Mouse (Mus musculus) lung, embryonic 15.5 days (tissue): ENCODE results near the gene Fam43b. TPM values are rescaled to one million over a fixed set of nuclear protein-coding genes. Genes with fewer than 3 reads are reported as not detected.

ENCODE experiments used
- ATAC-seq: fragments of 200-750 bp; cut with Nextera tagmentation; 2 replicates; pipeline ENCODE4 v1.8.0; 2017; ENCODE audit warnings: moderate number of reproducible peaks, borderline replicate concordance; ENCODE audit not compliant: low FRiP score, low TSS enrichment; ENCODE audit errors: extremely low read depth
- H3K27ac ChIP-seq: fragments of 300-500 bp; sonication (generic); 2 replicates; pipeline ENCODE4 v1.5.1; 2015; ENCODE audit warnings: moderate library complexity, mild to moderate bottlenecking, inconsistent platforms
- H3K27me3 ChIP-seq: fragments of 300-500 bp; sonication (generic); 2 replicates; pipeline ENCODE4 v1.6.1; 2015; ENCODE audit warnings: inconsistent platforms
- H3K36me3 ChIP-seq: fragments of 300-500 bp; sonication (generic); 2 replicates; pipeline ENCODE4 v1.6.1; 2015; ENCODE audit warnings: inconsistent platforms
- H3K4me1 ChIP-seq: fragments of 300-500 bp; sonication (generic); 2 replicates; pipeline ENCODE4 v1.6.1; 2015; ENCODE audit warnings: inconsistent platforms
- H3K4me2 ChIP-seq: fragments of 300-500 bp; sonication (generic); 2 replicates; pipeline ENCODE4 v1.6.1; 2015; ENCODE audit warnings: inconsistent platforms, mild to moderate bottlenecking, moderate library complexity
- H3K4me3 ChIP-seq: fragments of 300-500 bp; sonication (generic); 2 replicates; pipeline ENCODE4 v1.5.1; 2015; ENCODE audit warnings: mild to moderate bottlenecking, inconsistent platforms
- H3K9ac ChIP-seq: fragments of 300-500 bp; sonication (generic); 2 replicates; pipeline ENCODE4 v1.6.1; 2015; ENCODE audit warnings: inconsistent platforms
- H3K9me3 ChIP-seq: fragments of 300-500 bp; sonication (generic); 2 replicates; pipeline ENCODE4 v1.6.1; 2016; ENCODE audit warnings: inconsistent platforms
- WGBS: fragments of 180-500 bp; shearing (Covaris S2); methylation state at CpG from one replicate; pipeline ENCODE4 v1.1.7; 2015; 5-methylcytosine and 5-hydroxymethylcytosine counted together
- polyA plus RNA-seq: library from polyadenylated mRNA; unstranded; fragments of >200 nt; fragmentation: Nextera tagmentation; extraction: Ambion mirVana; gene quantifications from 2 replicates; pipeline ENCODE4 v1.2.1, GENCODE M21; 2015

Gene Fam43b
- polyA plus RNA-seq, 1 experiment from 2014 or later: not detected

DNA sequence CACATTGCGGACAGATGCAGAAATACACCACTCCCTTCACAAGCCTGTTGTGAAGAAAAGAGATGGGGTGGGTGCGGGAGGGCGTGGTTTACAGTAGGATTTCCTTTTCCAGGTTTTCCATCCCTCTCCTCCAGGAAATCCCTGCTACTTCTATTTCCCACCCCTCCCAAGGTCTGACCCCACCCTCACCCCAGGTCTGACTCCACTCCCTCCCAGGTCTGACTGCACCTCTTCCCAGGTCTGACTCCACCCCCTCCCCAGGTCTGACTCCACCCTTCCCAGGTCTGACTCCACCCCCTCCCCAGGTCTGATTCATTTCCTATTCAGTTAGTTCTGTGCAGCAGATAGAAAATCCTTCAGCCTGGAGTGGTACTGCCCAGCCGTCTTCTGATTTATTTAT, 12.5 kb downstream of the Fam43b start:
- Histone ChIP-seq H3K27me3 (0 out of 2 replicates have a peak, but pooled peaks cover 9% of the 10 kb centered on the region), H3K9me3 (no peaks in the 10 kb centered on the region), H3K4me3 (no peak overlapping the region), H3K4me1 (no peaks in the 10 kb centered on the region), H3K36me3 (no peaks in the 10 kb centered on the region), H3K9ac (no peak overlapping the region), H3K4me2 (no peak overlapping the region), H3K27ac (no peak overlapping the region)
- 45% methylated on average over 4 of the region's 4 CpGs for WGBS
- ATAC-seq: no peak

DNA sequence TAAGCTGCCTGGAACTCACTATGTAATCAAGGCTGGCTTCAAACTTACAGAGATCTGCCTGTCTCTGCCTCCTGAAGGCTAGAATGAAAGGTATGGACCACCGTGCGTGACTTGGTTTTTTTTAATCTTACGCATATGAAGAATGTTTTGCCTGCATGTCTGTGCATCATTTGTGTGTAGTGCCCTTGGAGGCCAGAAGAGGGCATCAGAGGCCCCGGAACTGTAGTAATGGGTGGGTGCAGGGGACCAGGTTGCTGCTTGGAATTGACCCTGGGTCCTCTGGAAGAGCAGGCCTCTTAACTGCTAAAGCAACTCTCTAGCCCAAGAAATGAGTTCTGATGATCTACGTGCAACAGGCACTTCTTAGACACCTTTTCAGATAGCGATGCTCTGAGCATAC, 13.9 kb downstream of the Fam43b start:
- no peak overlapping the region for H3K4me2 ChIP-seq
- 0 out of 2 replicates have a peak, but pooled peaks cover 9% of the 10 kb centered on the region for H3K27me3 ChIP-seq
- no peaks in the 10 kb centered on the region for H3K9me3 ChIP-seq
- ATAC-seq: no peak
- 67% methylated on average over 6 of the region's 6 CpGs for WGBS
- H3K4me3 ChIP-seq: no peak overlapping the region
- H3K27ac ChIP-seq: no peak overlapping the region
- no peak overlapping the region for H3K9ac ChIP-seq
- no peaks in the 10 kb centered on the region for H3K4me1 ChIP-seq
- no peaks in the 10 kb centered on the region for H3K36me3 ChIP-seq

DNA sequence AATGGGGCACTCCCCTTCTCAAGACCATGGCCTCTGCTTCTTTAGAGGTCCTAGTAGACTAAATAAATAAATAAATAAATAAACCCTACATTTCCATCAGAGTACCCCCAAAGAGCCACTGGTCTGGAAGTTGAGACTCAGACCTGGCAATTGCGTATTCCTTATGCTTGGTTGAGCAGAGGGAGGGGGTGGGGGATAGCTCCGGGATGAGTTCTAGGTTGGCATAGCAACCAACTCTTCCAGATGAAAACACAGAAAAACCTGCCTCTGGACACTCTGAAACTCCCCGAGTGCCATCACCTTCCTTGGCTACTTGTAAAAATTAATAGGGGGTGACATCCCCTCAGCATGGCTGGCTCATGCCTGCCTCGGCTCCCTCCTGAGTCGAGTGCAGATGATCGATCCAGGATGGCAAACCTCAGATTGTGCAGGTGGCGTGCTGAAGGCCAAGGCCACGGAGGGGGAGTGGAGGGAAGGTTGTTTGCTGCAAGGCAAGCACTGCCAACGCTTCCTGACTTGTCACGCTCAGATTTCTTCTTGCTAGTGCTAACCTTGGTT, 16.1 kb downstream of the Fam43b start:
- Histone ChIP-seq H3K27me3 (0 out of 2 replicates have a peak, but pooled peaks cover 9% of the 10 kb centered on the region), H3K27ac (no peak overlapping the region), H3K4me1 (no peaks in the 10 kb centered on the region), H3K36me3 (no peaks in the 10 kb centered on the region), H3K9me3 (no peaks in the 10 kb centered on the region), H3K4me3 (no peak overlapping the region), H3K4me2 (no peak overlapping the region), H3K9ac (no peak overlapping the region)
- WGBS: 45% methylated on average over 10 of the region's 10 CpGs
- ATAC-seq: no peak

DNA sequence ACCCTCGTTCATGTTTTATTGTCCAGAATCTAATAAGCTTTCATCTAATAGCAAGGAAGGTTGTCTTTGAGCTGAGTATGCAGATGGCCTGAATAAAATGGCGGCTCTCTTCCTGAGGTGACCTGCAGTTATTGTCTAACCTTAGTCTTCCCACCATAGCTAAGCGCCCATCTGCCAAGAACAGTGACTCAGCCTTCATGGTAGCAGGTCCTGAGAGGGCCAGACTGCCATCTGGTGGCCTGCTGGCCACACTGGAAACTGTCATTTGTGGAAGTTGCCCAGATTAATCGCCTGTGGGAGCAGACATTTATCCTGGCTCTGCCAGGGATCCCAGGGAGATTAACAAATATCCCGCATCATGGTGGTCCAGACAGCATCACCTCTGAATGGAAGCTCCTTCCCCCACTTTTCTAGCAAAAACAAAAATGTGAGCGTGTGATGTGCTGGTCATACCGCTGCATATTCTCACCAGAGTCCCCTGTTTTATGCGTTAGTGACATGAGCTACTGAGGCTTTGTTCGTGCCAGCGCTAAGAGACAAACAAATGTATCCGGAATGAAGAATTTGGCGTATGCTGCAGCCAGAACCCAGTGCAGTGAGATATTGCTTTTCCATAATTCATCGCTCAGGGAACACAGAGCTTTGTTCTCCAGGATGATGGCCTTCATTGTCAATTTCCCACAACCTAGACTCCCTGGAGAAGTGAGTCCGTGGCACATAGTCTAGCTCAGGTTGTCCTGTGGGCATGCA, 17.1 kb downstream of the Fam43b start:
- Histone ChIP-seq H3K27me3 (0 out of 2 replicates have a peak, but pooled peaks cover 9% of the 10 kb centered on the region), H3K36me3 (no peaks in the 10 kb centered on the region), H3K4me2 (no peak overlapping the region), H3K9me3 (no peaks in the 10 kb centered on the region; the same call in 1 of the 2 replicates), H3K4me3 (no peak overlapping the region), H3K9ac (no peak overlapping the region), H3K4me1 (no peaks in the 10 kb centered on the region), H3K27ac (no peak overlapping the region)
- 47% methylated on average over 14 of the region's 14 CpGs for WGBS
- ATAC-seq: peak; percentile 59; the same call in 1 of the 2 replicates

DNA sequence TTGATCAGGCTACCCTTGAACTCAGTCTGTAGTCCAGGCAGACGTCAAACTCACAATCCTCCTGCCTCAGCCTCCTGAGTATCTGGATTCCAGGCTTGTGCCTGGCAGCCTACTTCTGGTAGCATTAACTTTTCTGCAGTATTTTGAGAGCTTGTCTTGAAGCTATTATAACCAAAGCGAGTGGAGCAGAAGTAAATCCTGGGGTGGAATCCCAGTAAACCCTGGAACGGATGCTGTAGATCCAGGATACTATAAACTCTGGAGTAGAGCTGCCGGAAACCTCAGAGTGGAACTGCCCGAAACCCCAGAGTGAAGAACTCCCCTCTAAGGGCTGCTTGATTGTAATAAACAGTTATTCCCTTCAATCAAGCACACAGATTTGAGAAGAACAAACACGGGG, 18.8 kb downstream of the Fam43b start:
- 43% methylated on average over 6 of the region's 6 CpGs for WGBS
- Histone ChIP-seq H3K27ac (no peak overlapping the region), H3K9ac (no peak overlapping the region), H3K4me2 (no peak overlapping the region), H3K4me3 (no peak overlapping the region), H3K27me3 (0 out of 2 replicates have a peak, but pooled peaks cover 9% of the 10 kb centered on the region), H3K36me3 (no peaks in the 10 kb centered on the region), H3K9me3 (no peaks in the 10 kb centered on the region; the same call in 1 of the 2 replicates), H3K4me1 (no peaks in the 10 kb centered on the region)
- ATAC-seq: no peak

DNA sequence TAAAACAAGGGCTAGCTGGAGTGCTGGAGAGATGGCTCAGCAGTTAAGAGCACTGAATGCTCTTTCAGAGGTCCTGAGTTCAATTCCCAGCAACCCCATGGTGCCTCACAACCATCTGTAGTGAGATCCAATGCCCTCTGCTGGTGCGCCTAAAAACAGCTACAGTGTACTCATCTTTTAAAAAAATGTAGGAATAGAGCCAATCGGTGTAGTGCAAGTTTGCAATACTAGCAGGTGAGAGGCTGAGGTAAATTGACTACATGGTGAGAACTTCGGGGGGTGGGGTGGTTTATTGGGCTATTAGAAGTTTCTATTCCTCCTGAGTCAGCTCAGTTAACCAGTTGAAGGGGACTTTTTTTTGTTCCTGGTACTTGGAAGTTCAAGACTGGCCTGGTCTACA, 21.2 kb downstream of the Fam43b start:
- no peaks in the 10 kb centered on the region for H3K36me3 ChIP-seq
- no peak for ATAC-seq
- no peak overlapping the region for H3K27ac ChIP-seq
- no peak overlapping the region for H3K9ac ChIP-seq
- H3K27me3 ChIP-seq: 0 out of 2 replicates have a peak, but pooled peaks cover 5% of the 10 kb centered on the region
- H3K4me3 ChIP-seq: no peak overlapping the region
- WGBS: 83% methylated on average over 3 of the region's 3 CpGs
- no peaks in the 10 kb centered on the region for H3K4me1 ChIP-seq
- no peaks in the 10 kb centered on the region; the same call in 1 of the 2 replicates for H3K9me3 ChIP-seq
- H3K4me2 ChIP-seq: no peak overlapping the region

DNA sequence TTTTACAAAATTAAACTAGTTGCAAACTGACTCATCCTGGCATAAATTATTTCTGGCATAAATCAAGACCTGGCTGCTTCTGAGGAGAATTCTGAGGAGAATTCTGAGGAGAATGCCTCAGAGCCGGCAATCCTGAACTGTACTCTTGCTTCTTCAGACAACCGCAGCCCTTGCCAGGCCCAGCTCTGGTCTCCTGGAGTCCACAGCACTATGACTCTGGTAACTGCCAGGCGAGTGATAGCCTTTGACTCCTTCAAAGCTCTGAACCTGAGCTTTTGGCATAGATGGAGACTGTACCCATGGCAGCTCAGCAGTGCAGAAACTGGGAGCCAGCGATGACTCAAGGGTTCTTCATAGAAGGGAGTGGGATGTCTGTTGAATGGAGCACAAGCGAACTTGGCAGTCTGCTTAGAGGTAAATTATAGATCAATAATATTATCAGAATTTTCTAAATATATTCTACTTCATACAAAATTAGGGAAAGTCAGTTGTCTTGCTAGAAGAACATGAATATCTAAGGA, 25.3 kb downstream of the Fam43b start:
- H3K9me3 ChIP-seq: no peaks in the 10 kb centered on the region; the same call in 1 of the 2 replicates
- ATAC-seq: no peak
- 75% methylated on average over 5 of the region's 5 CpGs for WGBS
- H3K4me2 ChIP-seq: no peak overlapping the region
- H3K27me3 ChIP-seq: no peaks in the 10 kb centered on the region
- H3K36me3 ChIP-seq: no peaks in the 10 kb centered on the region
- no peak overlapping the region for H3K27ac ChIP-seq
- H3K4me1 ChIP-seq: peaks cover 16% of the 10 kb centered on the region
- H3K4me3 ChIP-seq: no peak overlapping the region
- no peak overlapping the region for H3K9ac ChIP-seq

DNA sequence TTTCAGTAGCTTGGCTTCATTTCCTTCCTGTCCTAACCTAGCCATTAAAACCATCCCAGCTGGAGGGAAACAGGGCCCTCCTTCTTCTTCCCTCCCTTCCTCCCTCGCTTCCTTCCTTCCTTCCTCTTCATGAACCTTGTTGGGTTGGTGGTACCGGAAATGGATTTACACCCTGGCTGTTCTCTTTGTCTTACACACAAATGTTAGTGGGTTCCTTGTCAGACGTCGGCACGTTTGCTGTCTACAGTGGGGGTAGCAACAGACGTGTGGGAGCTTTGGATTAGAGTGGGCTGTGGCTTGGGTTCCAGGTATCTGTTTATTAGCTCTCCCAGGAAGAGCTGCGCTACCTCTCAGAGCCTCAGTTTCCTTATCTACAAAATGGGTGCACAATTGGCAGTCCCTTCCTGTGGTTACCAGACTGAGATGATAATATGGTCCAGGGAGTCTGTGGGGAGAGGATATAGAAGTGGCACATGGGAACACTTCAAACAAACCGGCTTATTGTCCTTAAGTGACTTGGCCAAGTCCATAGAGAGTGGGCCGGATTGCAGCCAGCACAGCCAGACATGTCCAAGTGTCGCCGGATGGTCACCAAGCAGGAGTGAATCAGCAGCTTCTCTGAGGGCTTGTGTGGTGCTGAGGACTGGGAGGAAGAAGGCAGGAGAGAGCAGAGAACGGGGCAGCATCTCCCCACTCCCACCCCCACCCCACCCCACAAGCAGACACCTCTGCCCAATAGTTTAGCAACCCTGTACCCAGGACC, 27.6 kb downstream of the Fam43b start:
- WGBS: 64% methylated on average over 12 of the region's 12 CpGs

DNA sequence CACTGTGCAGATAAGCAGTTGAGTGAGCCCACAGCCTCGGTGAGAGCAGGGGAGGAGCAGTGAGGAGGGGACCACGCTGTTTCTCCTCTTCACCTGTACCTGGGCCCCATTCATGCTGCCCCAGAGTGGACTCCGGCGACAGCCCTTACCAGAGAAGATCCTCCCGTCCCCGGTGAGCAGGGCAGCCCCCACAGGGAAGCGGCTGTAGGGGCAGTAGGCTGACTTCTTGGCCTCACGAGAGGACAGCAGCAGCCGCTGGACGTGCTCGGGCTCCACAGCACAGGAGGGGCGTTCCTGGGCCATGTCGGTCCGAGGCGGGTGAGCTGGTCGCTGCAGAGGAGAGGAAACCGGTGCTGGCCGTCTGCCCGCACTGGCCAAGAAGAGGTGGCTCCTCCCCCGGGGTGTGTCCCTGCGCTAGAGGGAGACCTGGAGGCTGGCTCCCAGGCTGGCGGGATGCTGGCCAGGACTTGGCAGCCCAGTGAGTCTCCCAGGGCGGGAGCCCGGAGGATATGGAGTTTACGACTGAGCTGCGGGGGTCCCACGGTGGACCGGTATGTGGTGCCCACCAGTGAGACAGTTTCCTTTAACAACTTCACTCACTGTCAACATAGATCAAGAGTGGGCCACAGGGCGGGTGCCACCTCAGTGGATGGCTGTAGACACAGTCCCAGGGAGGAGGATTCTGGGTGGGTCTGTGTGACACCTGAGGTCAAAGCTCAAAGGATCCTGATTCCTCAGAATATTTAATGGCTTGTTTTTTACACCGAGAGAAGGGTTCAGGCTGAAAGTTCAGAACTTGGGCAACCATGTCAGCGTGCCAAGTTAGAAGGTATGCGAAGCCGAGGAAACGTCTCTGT, 28.5 kb downstream of the Fam43b start, which contains the start of gene Cda:
Cda (minus strand) TSS at position 352 of the 857 bp plus-strand sequence.
- Histone ChIP-seq H3K27ac (peak within 1 kb of the TSS; percentile 84), H3K9ac (peak within 1 kb of the TSS; percentile 47), H3K9me3 (no peaks in the 10 kb centered on the region), H3K4me2 (peak within 1 kb of the TSS; percentile 77), H3K27me3 (no peaks in the 10 kb centered on the region), H3K36me3 (no peaks in the 10 kb centered on the region), H3K4me1 (peaks cover 16% of the 10 kb centered on the region), H3K4me3 (peak within 1 kb of the TSS; percentile 47)
- peak; percentile 91 for ATAC-seq
- WGBS: 6% methylated on average over 32 of the region's 34 CpGs

More for the DNA sequence above, 27.6 kb downstream of the Fam43b start:
- no peaks in the 10 kb centered on the region for H3K36me3 ChIP-seq
- H3K4me2 ChIP-seq: peak overlapping the region; percentile 77
- H3K9me3 ChIP-seq: no peaks in the 10 kb centered on the region
- H3K9ac ChIP-seq: no peak overlapping the region
- H3K4me3 ChIP-seq: no peak overlapping the region
- no peaks in the 10 kb centered on the region for H3K27me3 ChIP-seq
- peak overlapping the region; percentile 84 for H3K27ac ChIP-seq
- H3K4me1 ChIP-seq: peaks cover 16% of the 10 kb centered on the region
- ATAC-seq: no peak

DNA sequence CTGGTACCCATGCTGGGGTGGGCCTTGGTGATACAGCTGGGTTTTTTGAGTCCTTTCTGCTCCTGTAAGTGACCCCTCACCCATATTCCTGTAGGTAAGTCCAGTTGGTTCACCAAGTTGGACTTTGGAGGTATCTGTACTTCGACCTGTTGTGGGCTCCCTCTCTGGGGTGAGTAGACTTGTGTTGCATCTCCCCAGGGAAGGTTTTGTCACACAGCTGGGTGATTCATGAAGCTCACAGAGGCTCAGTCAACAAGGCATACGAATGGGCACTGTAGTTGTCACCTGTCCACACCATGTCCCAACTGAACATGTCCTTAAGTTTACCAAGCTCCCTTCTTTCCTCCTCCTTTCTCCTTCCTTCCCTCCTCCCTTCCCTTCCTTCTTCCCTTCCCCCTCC, 29.8 kb downstream of the Fam43b start:
- 67% methylated on average over 2 of the region's 2 CpGs for WGBS
- Histone ChIP-seq H3K27ac (no peak overlapping the region), H3K36me3 (no peaks in the 10 kb centered on the region), H3K4me1 (peaks cover 16% of the 10 kb centered on the region), H3K9ac (no peak overlapping the region), H3K4me3 (no peak overlapping the region), H3K4me2 (no peak overlapping the region; the same call in 1 of the 2 replicates), H3K27me3 (no peaks in the 10 kb centered on the region), H3K9me3 (no peaks in the 10 kb centered on the region)
- no peak for ATAC-seq

DNA sequence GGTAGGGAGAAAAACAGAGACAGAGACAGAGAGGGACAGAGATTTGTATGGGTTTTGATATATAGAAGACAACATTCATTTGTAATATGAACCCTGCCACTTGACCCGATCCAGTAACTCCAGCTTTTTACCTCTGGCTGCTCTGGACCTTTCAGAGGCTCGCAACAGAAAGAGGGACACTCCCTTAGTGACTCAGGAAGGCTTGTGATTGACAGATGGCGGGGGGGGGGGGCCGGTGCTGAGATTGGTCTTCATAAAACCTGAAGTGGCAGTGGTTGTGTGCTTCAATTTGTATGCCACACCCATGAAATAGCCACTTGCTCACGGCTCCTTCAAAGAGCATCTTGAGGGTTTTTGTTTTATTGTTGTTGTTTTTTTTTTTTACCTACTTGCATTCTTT, 32.8 kb downstream of the Fam43b start:
- no peak for ATAC-seq
- H3K9ac ChIP-seq: no peak overlapping the region
- H3K27ac ChIP-seq: no peak overlapping the region
- peaks cover 13% of the 10 kb centered on the region for H3K4me1 ChIP-seq
- no peaks in the 10 kb centered on the region for H3K9me3 ChIP-seq
- H3K4me3 ChIP-seq: no peak overlapping the region
- H3K4me2 ChIP-seq: no peak overlapping the region
- H3K27me3 ChIP-seq: no peaks in the 10 kb centered on the region
- H3K36me3 ChIP-seq: no peaks in the 10 kb centered on the region
- 54% methylated on average over 5 of the region's 5 CpGs for WGBS
